ENCODE assay signal across 23 mouse cellular contexts in genomic region chr19:42435621-42436020, GRCm38 (mm10). TPM values are rescaled to one million over a fixed set of nuclear protein-coding genes. Genes with fewer than 3 reads are reported as not detected.
A peak's percentile ranks its signal among the peaks of the same experiment; 100 is the strongest.
DNase-seq lines count a peak whose midpoint lies in the region; ATAC-seq and TF ChIP-seq lines count a peak whose summit lies in the region.
"Had no signal": no experiment of that assay in that cellular context is flagged by ENCODE, and none has a peak within 500 bp of the region (broad histone marks: within the 10 kb centered on the region; RNA-seq: fewer than 3 reads in every experiment).

No protein-coding gene starts in this region.

- no peaks in the 10 kb centered on the region for H3K9me3 ChIP-seq in hindbrain, postnatal 0 days (ENCODE audit: low read length)
- no peaks in the 10 kb centered on the region for H3K9me3 ChIP-seq in hindbrain, embryonic 16.5 days (ENCODE audit: control insufficient read depth, low read length)
- no peaks in the 10 kb centered on the region for H3K9me3 ChIP-seq in midbrain, embryonic 11.5 days (ENCODE audit: control insufficient read depth, low read length)
- no peaks in the 10 kb centered on the region for H3K9me3 ChIP-seq in midbrain, embryonic 15.5 days
- H3K9me3 ChIP-seq: forebrain, embryonic 10.5 days; forebrain, embryonic 15.5 days; heart, embryonic 12.5 days; heart, embryonic 15.5 days; intestine, embryonic 15.5 days had no signal

- no peak for TF ChIP-seq CTCF in hindbrain, postnatal 0 days (IDR thresholded peaks at IDR 0.05; ENCODE audit: low read depth)

- H3K27ac ChIP-seq in hindbrain, postnatal 0 days, result no peak overlapping the region
- H3K27ac ChIP-seq in hindbrain, embryonic 16.5 days (ENCODE audit: low read depth, low read length), result no peak overlapping the region
- no peak overlapping the region for H3K27ac ChIP-seq in midbrain, embryonic 11.5 days (ENCODE audit: low read depth, low read length)
- H3K27ac ChIP-seq in midbrain, embryonic 15.5 days, result no peak overlapping the region
- H3K27ac ChIP-seq: forebrain, embryonic 10.5 days; forebrain, embryonic 15.5 days; heart, embryonic 15.5 days; hindbrain, embryonic 14.5 days; intestine, embryonic 15.5 days had no signal

- 0 out of 2 replicates have a peak, but pooled peaks cover 4% of the 10 kb centered on the region for H3K27me3 ChIP-seq in hindbrain, postnatal 0 days (ENCODE audit: insufficient read depth, low read length)
- no peaks in the 10 kb centered on the region for H3K27me3 ChIP-seq in hindbrain, embryonic 16.5 days (replicated peaks; ENCODE audit: control insufficient read depth, insufficient read depth, low read length)
- H3K27me3 ChIP-seq in midbrain, embryonic 11.5 days (ENCODE audit: control insufficient read depth, insufficient read depth, low read length), result peaks cover 17% of the 10 kb centered on the region
- H3K27me3 ChIP-seq in midbrain, embryonic 15.5 days (replicated peaks), result peaks cover 15% of the 10 kb centered on the region

- peak; percentile 57 to 58 for DNase-seq in cerebellum, postnatal 10 days
- DNase-seq in cerebellum, adult 18-20 months, result no peak
- DNase-seq in hindbrain, postnatal 0 days (ENCODE audit: low spot score), result peak; percentile 39
- DNase-seq in midbrain, embryonic 11.5 days (ENCODE audit: low spot score, missing footprints), result peak; percentile 73
- DNase-seq: adrenal gland, postnatal 10 days; adrenal gland, postnatal 36 days; cerebellum, adult 11 months; cerebellum, adult 8-10 months; cerebellum, postnatal 14 days; gastrocnemius, postnatal 10 days; gastrocnemius, postnatal 36 days; heart, adult 18-20 months; heart, postnatal 4 days had no signal

- H3K4me1 ChIP-seq in hindbrain, postnatal 0 days (ENCODE audit: insufficient read depth, low read length), result no peaks in the 10 kb centered on the region
- peaks cover 13% of the 10 kb centered on the region for H3K4me1 ChIP-seq in hindbrain, embryonic 16.5 days (ENCODE audit: control insufficient read depth, insufficient read depth, low read depth, low read length)
- peaks cover 11% of the 10 kb centered on the region for H3K4me1 ChIP-seq in midbrain, embryonic 11.5 days (ENCODE audit: control insufficient read depth, insufficient read depth, low read length)
- H3K4me1 ChIP-seq in midbrain, embryonic 15.5 days, result peaks cover 18% of the 10 kb centered on the region; the same call in 1 of the 2 replicates

- 40% methylated on average over 4 of the region's 4 CpGs for WGBS in hindbrain, postnatal 0 days
- WGBS in hindbrain, embryonic 16.5 days, result 42% methylated on average over 4 of the region's 4 CpGs
- WGBS in midbrain, embryonic 11.5 days, result 75% methylated on average over 4 of the region's 4 CpGs
- WGBS in midbrain, embryonic 15.5 days, result 65% methylated on average over 4 of the region's 4 CpGs

- no peaks in the 10 kb centered on the region for H3K36me3 ChIP-seq in hindbrain, postnatal 0 days (ENCODE audit: insufficient read depth, low read length)
- no peaks in the 10 kb centered on the region for H3K36me3 ChIP-seq in hindbrain, embryonic 16.5 days (ENCODE audit: control insufficient read depth, insufficient read depth, low read length)
- H3K36me3 ChIP-seq in midbrain, embryonic 11.5 days (ENCODE audit: control insufficient read depth, insufficient read depth, low read length), result no peaks in the 10 kb centered on the region
- H3K36me3 ChIP-seq in midbrain, embryonic 15.5 days (replicated peaks), result no peaks in the 10 kb centered on the region
- H3K36me3 ChIP-seq: forebrain, embryonic 10.5 days; forebrain, embryonic 15.5 days; heart, embryonic 12.5 days; heart, embryonic 15.5 days; intestine, embryonic 15.5 days had no signal

- H3K4me2 ChIP-seq in hindbrain, postnatal 0 days (ENCODE audit: low read depth, low read length), result no peak overlapping the region
- no peak overlapping the region for H3K4me2 ChIP-seq in hindbrain, embryonic 16.5 days (ENCODE audit: low read length)
- H3K4me2 ChIP-seq in midbrain, embryonic 11.5 days, result no peak overlapping the region
- H3K4me2 ChIP-seq in midbrain, embryonic 15.5 days, result no peak overlapping the region
- H3K4me2 ChIP-seq: forebrain, embryonic 15.5 days; heart, embryonic 12.5 days; heart, embryonic 15.5 days; hindbrain, embryonic 14.5 days; intestine, embryonic 15.5 days had no signal

- H3K9ac ChIP-seq in hindbrain, postnatal 0 days (replicated peaks; ENCODE audit: low read length), result no peak overlapping the region
- no peak overlapping the region for H3K9ac ChIP-seq in hindbrain, embryonic 16.5 days (ENCODE audit: low read depth, low read length)
- no peak overlapping the region for H3K9ac ChIP-seq in midbrain, embryonic 11.5 days (ENCODE audit: low read length)
- no peak overlapping the region for H3K9ac ChIP-seq in midbrain, embryonic 15.5 days
- H3K9ac ChIP-seq: forebrain, embryonic 15.5 days; heart, embryonic 12.5 days; heart, embryonic 15.5 days; hindbrain, embryonic 14.5 days; intestine, embryonic 15.5 days had no signal

- H3K4me3 ChIP-seq in hindbrain, postnatal 0 days (ENCODE audit: low read length), result no peak overlapping the region
- no peak overlapping the region for H3K4me3 ChIP-seq in hindbrain, embryonic 16.5 days (ENCODE audit: low read length)
- H3K4me3 ChIP-seq in midbrain, embryonic 11.5 days (ENCODE audit: low read depth, low read length), result no peak overlapping the region
- H3K4me3 ChIP-seq in midbrain, embryonic 15.5 days, result no peak overlapping the region
- H3K4me3 ChIP-seq: forebrain, embryonic 10.5 days; forebrain, embryonic 15.5 days; heart, embryonic 12.5 days; heart, embryonic 15.5 days; intestine, embryonic 15.5 days had no signal

- ATAC-seq in hindbrain, postnatal 0 days, result no peak
- no peak for ATAC-seq in hindbrain, embryonic 16.5 days
- no peak for ATAC-seq in midbrain, embryonic 11.5 days (ENCODE audit: low FRiP score)
- ATAC-seq in midbrain, embryonic 15.5 days (replicated peaks), result no peak
- ATAC-seq in granulocyte monocyte progenitor cell, adult 5-6 weeks (replicated peaks; ENCODE audit: poor library complexity, severe bottlenecking), result no peak
- ATAC-seq: forebrain, embryonic 15.5 days; intestine, embryonic 15.5 days; Patski had no signal

RNA-seq across cellular contexts. Expression of gene Crtac1, which starts 4.0 kb away (rescaled TPM):
- 31.3 and 34.8 TPM in 2 replicates for total RNA-seq in hindbrain, postnatal 0 days (2014; rRNA removed)
- 50.2 and 53.1 TPM in 2 replicates for polyA plus RNA-seq in hindbrain, postnatal 0 days (2015; fragmentation: Nextera tagmentation; extraction: Ambion mirVana)
- polyA plus RNA-seq in hindbrain, embryonic 16.5 days (2015; fragmentation: Nextera tagmentation; extraction: Ambion mirVana), result 44.3 and 50.2 TPM in 2 replicates
- polyA plus RNA-seq in midbrain, embryonic 11.5 days (2014; fragmentation: Nextera tagmentation; extraction: Ambion mirVana), result 3.3 and 4.4 TPM in 2 replicates
- 24.6 and 26.1 TPM in 2 replicates for polyA plus RNA-seq in midbrain, embryonic 15.5 days (2015; fragmentation: Nextera tagmentation; extraction: Ambion mirVana)
- 0.17 TPM in 1 of 2 replicates, not detected in the other for total RNA-seq in granulocyte monocyte progenitor cell, adult 5-6 weeks (2014; fragmentation: Nextera tagmentation)
- not detected in 2 replicates for total RNA-seq in granulocyte monocyte progenitor cell, adult 5-6 weeks (2017)
- total RNA-seq: heart, adult 18-20 months had no signal

Comparison
In these comparisons a context has a peak if more than half of its experiments do, and no peak if none do; other contexts are left out.
1. DNase-seq: peak in cerebellum, postnatal 10 days (2 of 2), hindbrain, postnatal 0 days (single experiment) and midbrain, embryonic 11.5 days (single experiment); none in cerebellum, adult 18-20 months (0 of 2).